Mouse (Mus musculus): ENCODE results near the gene Obox1. TPM values are rescaled to one million over a fixed set of nuclear protein-coding genes. Genes with fewer than 3 reads are reported as not detected.
"Not testable (repeated sequence)": the region's sequence is repeated elsewhere in the genome, so short reads cannot be mapped to it uniquely, and the experiment has no call there.

The Obox1 gene
- not detected in 2 replicates for polyA plus RNA-seq (2016; fragmentation: Nextera tagmentation; extraction: Ambion mirVana)

DNA sequence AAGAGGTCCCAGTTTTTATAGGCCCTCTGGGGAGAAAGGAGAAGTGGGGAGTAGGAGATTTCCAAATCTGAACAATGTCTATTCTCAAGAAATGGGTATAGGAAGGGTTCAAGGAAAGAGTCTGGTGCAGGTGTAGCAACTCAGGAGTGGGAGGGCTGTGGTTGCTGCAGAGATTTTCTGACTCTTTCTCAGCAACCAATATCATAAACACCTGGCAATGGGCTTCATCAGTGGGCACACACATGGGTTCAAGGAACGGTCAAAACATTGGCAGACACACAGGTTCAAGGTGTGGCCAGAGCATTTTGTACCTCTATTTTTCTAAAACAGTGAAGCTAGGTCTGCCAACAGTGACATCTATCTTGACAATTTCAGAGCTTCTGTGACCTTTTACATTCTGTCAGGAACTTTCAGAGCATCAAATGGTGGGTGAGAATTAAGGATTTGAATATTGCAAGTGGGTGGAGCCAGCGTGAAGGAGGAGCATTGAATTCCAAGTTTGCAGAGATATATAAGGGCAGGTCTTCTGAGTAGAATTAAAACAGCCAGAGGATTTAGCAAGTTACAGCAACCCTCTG is at the start of gene Obox1, which contains the start of gene Obox2:
TSS of gene Obox1 (plus strand) at position 528 of the 578 bp plus-strand sequence.
TSS of gene Obox2 (plus strand) at position 301 of the 578 bp plus-strand sequence.
- not testable (repeated sequence) for H3K36me3 ChIP-seq; H3K4me3 ChIP-seq; H3K27ac ChIP-seq (replicated peaks); H3K9me3 ChIP-seq (replicated peaks); H3K4me1 ChIP-seq; DNase-seq (ENCODE audit: low spot score); H3K27me3 ChIP-seq (ENCODE audit: low read depth, poor library complexity, severe bottlenecking)
- WGBS = no CpG with 5 or more reads among the region's 2 CpGs

DNA sequence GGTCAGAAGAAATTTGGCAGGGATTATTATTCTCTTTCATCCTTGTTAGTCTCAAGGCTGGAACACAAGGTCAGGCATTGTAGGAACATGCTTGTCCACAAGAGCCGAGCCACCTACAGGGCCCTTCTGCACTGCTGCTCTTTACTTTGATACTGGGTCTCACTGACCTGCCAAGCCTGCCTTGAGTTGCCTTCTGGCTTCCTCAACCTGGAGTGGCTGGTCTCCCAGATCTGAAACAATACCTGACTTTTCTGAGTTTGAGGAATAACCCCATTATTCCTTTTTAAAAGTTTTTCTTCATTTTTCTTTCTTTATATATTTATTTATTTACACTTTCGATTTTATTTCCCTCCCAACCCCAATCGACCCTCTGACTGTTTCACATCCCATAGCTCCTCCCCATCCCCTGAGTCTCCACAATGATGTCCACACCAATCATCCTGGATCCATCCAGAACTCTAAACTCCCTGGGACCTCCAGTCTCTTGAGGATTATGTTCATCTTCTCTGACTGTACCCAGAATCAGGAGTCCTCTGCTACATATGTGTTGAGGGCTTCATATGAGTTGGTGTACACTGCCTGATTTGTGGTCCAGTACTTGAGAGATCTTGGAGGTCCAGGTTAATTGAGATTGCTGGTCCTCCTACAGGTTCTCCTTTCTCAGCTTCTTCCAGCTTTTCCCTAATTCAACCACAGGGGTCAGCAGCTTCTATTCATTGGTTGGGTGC is 10.6 kb downstream of the Obox1 start:
- not testable (repeated sequence) for H3K36me3 ChIP-seq; DNase-seq (ENCODE audit: low spot score); H3K4me3 ChIP-seq; H3K27ac ChIP-seq (replicated peaks); H3K27me3 ChIP-seq (ENCODE audit: low read depth, poor library complexity, severe bottlenecking); H3K4me1 ChIP-seq
- peaks cover 43% of the 10 kb centered on the region for H3K9me3 ChIP-seq (replicated peaks)
- WGBS = 81% methylated on average over 3 of the region's 3 CpGs

DNA sequence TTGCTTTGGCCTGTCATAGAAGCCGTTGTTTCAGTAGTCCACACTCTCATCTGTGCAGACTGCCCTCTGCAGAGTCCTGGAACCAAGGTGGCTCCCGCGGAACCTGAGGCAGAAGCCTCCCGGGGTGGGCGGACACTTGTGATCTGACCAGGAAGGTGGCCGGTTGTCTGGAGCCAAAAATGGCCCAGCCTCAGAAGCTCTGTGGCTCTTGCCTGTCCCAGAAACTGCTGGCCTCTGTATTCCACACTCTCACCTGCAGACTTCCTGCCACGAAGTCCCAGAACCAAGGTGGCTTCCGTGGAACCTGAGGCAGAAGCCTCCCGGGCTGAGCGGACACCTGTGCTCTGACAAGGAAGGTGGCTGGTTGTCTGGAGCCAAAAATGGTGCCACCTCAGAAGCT is 18.1 kb downstream of the Obox1 start:
- H3K4me3 ChIP-seq; H3K36me3 ChIP-seq; H3K27me3 ChIP-seq (ENCODE audit: low read depth, poor library complexity, severe bottlenecking); H3K27ac ChIP-seq (replicated peaks); DNase-seq (ENCODE audit: low spot score); H3K4me1 ChIP-seq: not testable (repeated sequence)
- peaks cover 29% of the 10 kb centered on the region for H3K9me3 ChIP-seq (replicated peaks)
- 92% methylated on average over 10 of the region's 10 CpGs for WGBS

- H3K4me1 ChIP-seq; H3K36me3 ChIP-seq; H3K27ac ChIP-seq (replicated peaks); H3K4me3 ChIP-seq; H3K27me3 ChIP-seq (ENCODE audit: low read depth, poor library complexity, severe bottlenecking); DNase-seq (ENCODE audit: low spot score): not testable (repeated sequence)
- peaks cover 29% of the 10 kb centered on the region for H3K9me3 ChIP-seq (replicated peaks)
- WGBS = 84% methylated on average over 9 of the region's 9 CpGs
Observed at GRCm38 (mm10) chr7:15418046-15418445, 29.3 kb downstream of the Obox1 start.

DNA sequence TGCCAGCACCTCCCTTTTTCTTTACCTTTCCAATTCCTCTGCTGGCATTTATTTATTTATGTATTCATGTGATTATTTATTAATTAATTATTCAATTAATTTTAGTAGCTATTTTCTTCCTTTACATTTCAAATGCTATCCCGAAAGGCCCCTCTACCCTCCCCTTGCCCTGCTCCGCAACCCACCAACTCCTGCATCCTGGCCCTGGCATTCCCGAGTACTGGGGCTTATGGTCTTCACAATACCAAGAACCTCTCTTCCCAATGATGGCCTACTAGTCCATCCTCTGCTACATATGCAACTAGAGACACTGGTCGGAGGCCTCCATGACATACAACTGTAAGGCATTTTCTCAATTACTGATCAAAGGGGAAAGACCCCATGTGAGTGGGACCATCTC is 36.8 kb downstream of the Obox1 start:
- not testable (repeated sequence) for H3K4me3 ChIP-seq; H3K27me3 ChIP-seq (ENCODE audit: low read depth, poor library complexity, severe bottlenecking); H3K27ac ChIP-seq (replicated peaks); H3K36me3 ChIP-seq; H3K4me1 ChIP-seq; DNase-seq (ENCODE audit: low spot score)
- H3K9me3 ChIP-seq (replicated peaks) = peaks cover 33% of the 10 kb centered on the region
- WGBS = 86% methylated on average over 4 of the region's 4 CpGs

DNA sequence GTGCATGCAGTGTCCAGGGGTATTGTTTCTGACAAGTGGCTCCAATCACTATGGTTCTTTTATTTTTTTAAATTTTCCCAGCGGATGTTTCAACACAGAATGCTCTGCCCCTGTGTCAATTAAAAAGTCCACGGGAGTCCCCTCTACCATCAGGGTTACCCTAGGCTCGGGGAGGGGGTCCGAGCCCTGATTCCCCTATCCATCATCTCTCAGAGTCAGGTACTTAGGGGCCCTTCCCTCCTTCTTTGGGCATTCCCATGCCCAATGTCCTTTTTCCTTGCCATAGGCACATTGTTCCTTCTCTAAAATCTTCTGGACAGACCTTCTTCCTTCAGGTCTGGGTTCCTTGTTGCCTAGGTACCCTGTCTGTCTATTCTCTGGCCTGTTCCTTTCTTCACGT is 120.7 kb downstream of the Obox1 start:
- not testable (repeated sequence) for H3K27ac ChIP-seq (replicated peaks); H3K4me1 ChIP-seq; H3K36me3 ChIP-seq; DNase-seq (ENCODE audit: low spot score); H3K9me3 ChIP-seq (replicated peaks); H3K4me3 ChIP-seq; H3K27me3 ChIP-seq (ENCODE audit: low read depth, poor library complexity, severe bottlenecking)
- 76% methylated on average over 5 of the region's 5 CpGs for WGBS

Other genes starting within 250 kb of the Obox1 start
- not detected in 2 replicates for gene Obox2, start 227 bp upstream of the Obox1 start, polyA plus RNA-seq (2016; fragmentation: Nextera tagmentation; extraction: Ambion mirVana)

Measured in midbrain, embryonic 10.5 days (tissue).